Mouse (Mus musculus): ENCODE results near the gene Ccer1. TPM values are rescaled to one million over a fixed set of nuclear protein-coding genes. Genes with fewer than 3 reads are reported as not detected.
"Not testable (repeated sequence)": the region's sequence is repeated elsewhere in the genome, so short reads cannot be mapped to it uniquely, and the experiment has no call there.

Ccer1 gene
- total RNA-seq (2021): not detected
- long read RNA-seq, experiment 1: 0 reads
- long read RNA-seq, experiment 2: 0 reads

DNA sequence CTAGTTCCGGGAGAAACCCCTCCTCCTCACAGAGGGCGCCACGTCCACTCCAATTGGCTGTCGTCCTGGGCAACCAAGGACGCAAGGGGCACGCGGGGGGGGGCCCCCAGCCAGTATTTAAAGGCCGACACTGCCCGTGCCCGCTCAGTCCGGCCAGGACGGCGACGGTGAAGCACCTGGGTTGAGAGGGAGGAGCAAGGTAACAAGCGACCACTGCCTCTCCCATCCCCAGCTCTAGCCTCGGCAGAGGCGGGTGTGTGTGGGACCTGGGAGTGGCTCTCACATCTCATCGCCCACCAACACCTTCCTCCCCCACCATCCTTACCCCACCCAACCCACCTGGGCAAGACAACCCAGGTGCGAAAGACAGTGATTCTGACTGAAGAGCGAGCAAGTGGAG, at the start of gene Ccer1:
Gene Ccer1, plus strand, starts transcription at position 147 of the 400 bp plus-strand sequence.
- DNase-seq (ENCODE audit: low spot score in 2 of 2): no peak

DNA sequence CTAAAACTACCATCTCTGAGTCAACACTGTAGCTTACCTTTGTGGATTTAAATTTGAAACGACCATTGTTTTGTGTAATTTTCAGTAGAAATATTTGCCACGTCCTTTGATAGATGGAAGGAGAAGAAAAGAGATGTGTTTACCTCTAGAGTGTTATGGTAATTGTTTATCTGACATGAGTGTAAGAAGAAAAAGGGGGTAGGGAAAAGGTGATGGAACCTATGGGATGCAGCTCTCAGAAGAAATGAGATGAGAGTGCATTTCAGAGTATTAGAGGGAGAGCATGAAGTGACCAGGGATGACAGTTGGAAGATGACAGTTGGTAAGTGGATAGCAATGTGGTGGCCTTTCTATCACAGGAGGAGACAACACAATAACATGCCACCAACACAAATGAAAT, 49.1 kb upstream of the Ccer1 start, which contains the start of gene Epyc:
Gene Epyc, plus strand, starts transcription at position 301 of the 400 bp plus-strand sequence.
- DNase-seq (ENCODE audit: low spot score in 2 of 2): no peak

GRCm38 (mm10) chr10:97650334-97650733, 42.5 kb upstream of the Ccer1 start:
- DNase-seq (ENCODE audit: low spot score in 2 of 2): no peak

- DNase-seq (ENCODE audit: low spot score in 2 of 2): no peak
Observed at GRCm38 (mm10) chr10:97659489-97659888, 33.4 kb upstream of the Ccer1 start.

GRCm38 (mm10) chr10:97668656-97669055, 24.2 kb upstream of the Ccer1 start:
- no peak for DNase-seq (ENCODE audit: low spot score in 2 of 2)

- DNase-seq (ENCODE audit: low spot score in 2 of 2): no peak
Observed at GRCm38 (mm10) chr10:97670202-97670601, 22.7 kb upstream of the Ccer1 start.

GRCm38 (mm10) chr10:97673239-97673638, 19.6 kb upstream of the Ccer1 start:
- DNase-seq (ENCODE audit: low spot score in 2 of 2): no peak

GRCm38 (mm10) chr10:97682981-97683380, 9.9 kb upstream of the Ccer1 start:
- DNase-seq (ENCODE audit: low spot score in 2 of 2): no peak

- DNase-seq (ENCODE audit: low spot score in 2 of 2): no peak
Observed at GRCm38 (mm10) chr10:97687198-97687597, 5.7 kb upstream of the Ccer1 start.

DNA sequence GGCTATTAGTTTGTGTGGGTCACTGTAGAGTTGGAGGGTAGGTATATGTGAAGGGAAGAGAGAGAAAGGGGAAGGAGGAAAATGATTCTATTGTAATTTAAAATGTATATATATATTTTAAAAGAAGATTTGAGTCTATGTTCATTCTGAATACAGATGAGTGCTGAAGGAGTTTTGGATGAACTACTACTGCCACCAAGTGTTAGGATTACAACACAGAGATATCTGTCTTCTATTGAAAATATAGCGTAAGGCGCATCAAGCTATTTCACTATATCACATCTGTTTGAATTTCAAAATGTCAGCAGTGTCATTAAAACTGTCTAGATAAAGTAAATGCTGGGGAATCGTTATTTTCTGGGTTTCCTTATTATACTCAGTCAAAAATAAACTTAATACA, 3.4 kb upstream of the Ccer1 start:
- DNase-seq (ENCODE audit: low spot score in 2 of 2): no peak

DNA sequence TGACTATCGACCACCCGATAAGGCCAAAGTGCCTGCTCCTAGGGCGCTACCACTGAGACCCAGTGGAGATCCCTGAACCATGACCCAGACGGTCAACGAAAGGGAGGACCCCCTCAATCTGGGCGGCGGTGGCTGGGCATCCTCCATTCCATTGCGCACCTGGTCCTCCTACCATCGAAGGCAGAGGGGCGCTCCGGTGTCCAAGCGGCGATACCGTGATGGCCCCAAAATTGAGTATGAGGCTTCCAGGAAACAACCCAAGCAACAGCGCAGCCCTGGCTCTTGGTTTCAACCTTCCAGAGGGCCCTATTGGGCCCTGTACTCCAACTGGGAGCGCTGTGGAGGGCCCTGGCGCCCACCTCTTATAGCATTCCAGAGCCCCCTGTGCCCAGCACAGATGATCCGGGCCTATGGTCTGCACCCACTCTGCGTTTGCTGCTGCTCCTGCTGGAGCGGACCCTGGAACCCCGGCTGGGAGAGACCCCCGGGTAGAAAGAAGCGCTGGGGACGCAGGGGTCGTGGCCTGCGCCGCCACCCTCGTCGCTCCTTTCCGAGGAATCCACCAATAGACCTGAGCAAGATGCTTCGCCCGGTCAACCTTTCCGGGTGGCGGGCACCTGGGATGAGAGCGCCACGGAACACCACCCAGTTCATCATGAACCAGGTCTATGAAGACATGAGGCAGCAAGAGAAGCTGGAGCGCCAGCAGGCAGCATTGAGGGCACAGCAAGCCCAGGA, 708 bp downstream of the Ccer1 start:
- DNase-seq (ENCODE audit: low spot score in 2 of 2): no peak

- no peak for DNase-seq (ENCODE audit: low spot score in 2 of 2)
Observed at GRCm38 (mm10) chr10:97702321-97702720, 9.5 kb downstream of the Ccer1 start.

DNA sequence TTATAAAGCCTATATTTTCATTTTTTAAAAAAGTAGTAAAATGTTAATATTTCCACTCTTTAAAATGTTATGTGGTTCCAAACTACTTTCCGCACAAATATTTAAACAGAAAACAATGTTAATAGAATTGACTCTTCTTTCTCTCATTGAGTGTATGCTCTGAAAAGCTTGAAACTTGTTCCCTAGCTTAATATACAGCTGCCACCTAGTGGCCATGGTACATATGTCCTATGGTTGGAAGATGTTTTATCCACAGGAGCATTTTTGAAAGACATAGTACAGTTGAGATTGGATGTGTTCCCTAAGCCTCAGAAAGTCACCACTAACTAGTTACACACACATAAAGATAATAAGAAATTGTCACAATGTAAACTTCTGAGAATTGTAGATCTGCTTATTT, 11.7 kb downstream of the Ccer1 start:
- DNase-seq (ENCODE audit: low spot score in 2 of 2): no peak

DNA sequence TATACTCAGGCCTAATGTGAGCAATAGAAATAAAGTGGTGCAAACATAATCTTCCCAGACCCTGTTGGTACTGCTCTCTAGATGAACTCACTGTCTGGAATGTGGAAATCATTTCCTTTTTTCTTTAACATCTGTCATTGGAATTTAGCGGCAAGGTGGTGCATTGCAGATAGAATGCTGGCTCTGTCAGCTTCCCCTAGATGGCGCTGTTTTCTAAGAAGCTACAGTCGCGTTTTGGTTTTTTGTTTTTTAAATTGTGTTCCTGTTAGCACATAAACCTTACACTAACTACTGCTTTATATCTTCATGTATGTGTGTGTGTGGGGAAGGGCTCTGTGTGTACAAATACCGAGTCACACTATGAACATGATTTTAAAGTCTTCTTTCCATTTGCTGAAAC, 19.8 kb downstream of the Ccer1 start:
- no peak for DNase-seq (ENCODE audit: low spot score in 2 of 2)

DNA sequence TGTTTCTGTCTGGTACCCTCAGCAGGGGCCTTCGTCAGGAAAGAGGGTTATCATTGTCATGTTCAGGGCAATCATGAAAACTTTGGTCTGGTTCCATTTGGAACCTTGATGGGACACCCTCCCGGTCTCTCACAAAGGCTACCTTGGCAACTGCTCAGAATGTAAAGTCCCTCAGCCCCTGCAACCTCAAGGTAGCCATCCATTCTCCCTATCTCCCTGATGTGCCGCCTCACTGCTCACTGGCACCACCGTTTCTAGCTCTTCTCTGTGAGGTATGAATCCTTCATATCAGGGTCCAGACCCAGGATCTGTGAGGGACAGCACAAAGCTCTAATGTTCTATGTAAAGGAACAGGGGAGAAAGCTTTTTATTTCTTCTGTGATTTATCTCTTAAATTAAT, 21.7 kb downstream of the Ccer1 start:
- no peak for DNase-seq (ENCODE audit: low spot score in 2 of 2)

GRCm38 (mm10) chr10:97715289-97715906, 22.5 kb downstream of the Ccer1 start:
- DNase-seq (ENCODE audit: low spot score in 2 of 2): no peak

DNA sequence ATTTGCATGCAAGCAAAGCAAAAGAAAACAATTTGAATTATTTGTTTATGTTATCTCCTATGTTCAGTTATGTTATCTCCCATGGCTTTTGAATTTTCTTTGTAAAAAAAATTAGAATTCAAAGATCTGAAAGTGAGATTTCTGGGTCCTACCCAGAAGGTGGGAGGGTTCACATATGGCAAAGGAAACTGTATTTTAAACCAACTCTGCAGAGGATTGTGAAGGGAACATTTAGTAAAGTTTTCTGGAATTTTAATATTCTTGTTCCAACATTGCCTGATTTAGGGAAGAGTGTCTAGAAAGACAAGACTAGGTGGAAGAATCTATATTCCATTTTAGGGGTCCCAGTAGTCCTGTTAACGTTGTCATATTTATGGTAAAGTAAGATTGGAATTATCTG, 24.4 kb downstream of the Ccer1 start:
- DNase-seq (ENCODE audit: low spot score in 2 of 2): no peak

- no peak for DNase-seq (ENCODE audit: low spot score in 2 of 2)
Observed at GRCm38 (mm10) chr10:97718021-97718420, 25.2 kb downstream of the Ccer1 start.

- DNase-seq (ENCODE audit: low spot score in 2 of 2): no peak
Observed at GRCm38 (mm10) chr10:97720625-97721024, 27.8 kb downstream of the Ccer1 start.

DNA sequence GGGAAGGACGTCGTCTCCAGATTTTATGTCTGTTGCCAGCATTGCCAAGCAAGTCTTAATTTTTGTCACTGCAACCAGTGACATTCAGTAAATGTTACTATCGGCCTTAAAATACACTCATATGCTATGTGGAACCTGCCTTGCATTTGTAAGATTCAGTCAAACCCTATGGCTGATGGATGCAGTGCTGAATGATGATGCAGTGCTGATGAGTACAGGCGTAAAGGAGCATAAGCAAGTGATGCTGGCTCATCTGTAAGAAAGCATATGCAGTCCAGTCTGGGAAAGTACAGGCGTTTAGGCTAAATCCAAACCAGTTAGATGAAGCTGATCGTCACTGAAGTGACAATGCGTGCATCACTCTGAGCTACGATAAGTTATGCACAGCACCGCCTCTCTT, 29.9 kb downstream of the Ccer1 start:
- no peak for DNase-seq (ENCODE audit: low spot score in 2 of 2)

- DNase-seq (ENCODE audit: low spot score in 2 of 2): no peak
Observed at GRCm38 (mm10) chr10:97725929-97726328, 33.1 kb downstream of the Ccer1 start.

DNA sequence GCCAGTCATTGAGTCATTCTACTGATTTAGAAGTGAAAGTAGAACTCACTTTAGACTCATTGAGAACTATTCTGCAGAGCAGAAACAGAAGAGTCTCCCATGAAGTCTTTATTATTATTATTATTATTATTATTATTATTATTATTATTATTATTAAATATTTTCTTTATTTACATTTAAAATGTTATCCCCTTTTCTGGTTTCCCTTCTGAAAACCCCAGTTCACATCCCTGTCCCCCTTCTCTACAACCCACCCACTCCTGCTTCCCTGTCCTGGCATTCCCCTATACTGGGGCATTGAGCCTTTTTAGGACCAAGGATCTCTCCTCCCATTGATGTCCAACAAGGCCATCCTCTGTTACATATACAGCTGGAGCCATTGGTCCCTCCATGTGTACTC, 33.8 kb downstream of the Ccer1 start, which contains the start of gene C030005K15Rik:
Gene C030005K15Rik, minus strand, starts transcription at position 101 of the 400 bp plus-strand sequence.
- DNase-seq (ENCODE audit: low spot score in 2 of 2): not testable (repeated sequence)

All from adrenal gland, postnatal 4 days (tissue).